Mouse (Mus musculus) brain, embryonic 14.5 days (tissue): Measurements from ENCODE around the gene Nfatc3.
A peak's percentile ranks its signal among the peaks of the same experiment; 100 is the strongest.

Experiments
- CTCF ChIP-seq: fragments of 200-500 bp; IDR thresholded peaks from 2 replicates; pipeline ENCODE4 v1.5.1; 2012; ENCODE audit warnings: inconsistent platforms, mild to moderate bottlenecking, moderate library complexity, borderline replicate concordance; ENCODE audit not compliant: insufficient read depth, insufficient read length; ENCODE audit errors: extremely low read depth
- POLR2A ChIP-seq: fragments of 200-500 bp; IDR thresholded peaks from 2 replicates; pipeline ENCODE4 v1.6.1; 2012; ENCODE audit warnings: mild to moderate bottlenecking, inconsistent platforms, borderline replicate concordance; ENCODE audit not compliant: poor library complexity, insufficient read depth, insufficient read length, severe bottlenecking; ENCODE audit errors: extremely low read depth

DNA sequence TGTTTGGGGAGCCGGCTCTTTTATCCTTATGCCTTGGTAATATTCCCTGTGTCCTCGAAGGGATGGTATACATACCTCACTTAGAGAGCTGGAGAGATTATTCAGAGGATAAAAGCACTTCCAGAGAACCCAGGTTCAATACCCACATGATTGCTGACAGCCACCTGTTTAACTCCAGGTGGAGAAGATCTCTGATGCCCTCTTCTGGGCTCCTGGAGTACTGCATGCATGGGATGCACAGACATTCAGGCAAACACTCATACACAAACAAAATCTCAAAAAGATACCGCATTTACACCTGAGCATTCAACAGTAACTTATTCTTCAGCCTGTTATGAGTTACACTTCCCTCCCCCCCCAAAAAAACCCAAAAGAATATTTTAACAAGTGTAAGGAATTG is 57.3 kb downstream of the Nfatc3 start:
- TF ChIP-seq POLR2A (no peak), CTCF (peak; percentile 48; the same call in 1 of the 2 replicates)
